Mouse (Mus musculus): ENCODE results near the gene Gm29797.

- no peak for TF ChIP-seq CTCF (conservative IDR thresholded peaks at IDR 0.05; ENCODE audit: low read length)
- no peak for TF ChIP-seq POU5F1 (IDR thresholded peaks at IDR 0.05; ENCODE audit: borderline replicate concordance, low read length)
Measured at GRCm38 (mm10) chr2:181685686-181686085, 28.9 kb downstream of the Gm29797 start.

Data from E14TG2a.4 (cell line).